Mouse (Mus musculus): Measurements from ENCODE around the gene Usp3. TPM values are rescaled to one million over a fixed set of nuclear protein-coding genes. Genes with fewer than 3 reads are reported as not detected.

Gene Usp3
- polyA plus RNA-seq, 1 experiment from 2014 or later, result 75.5 TPM

DNA sequence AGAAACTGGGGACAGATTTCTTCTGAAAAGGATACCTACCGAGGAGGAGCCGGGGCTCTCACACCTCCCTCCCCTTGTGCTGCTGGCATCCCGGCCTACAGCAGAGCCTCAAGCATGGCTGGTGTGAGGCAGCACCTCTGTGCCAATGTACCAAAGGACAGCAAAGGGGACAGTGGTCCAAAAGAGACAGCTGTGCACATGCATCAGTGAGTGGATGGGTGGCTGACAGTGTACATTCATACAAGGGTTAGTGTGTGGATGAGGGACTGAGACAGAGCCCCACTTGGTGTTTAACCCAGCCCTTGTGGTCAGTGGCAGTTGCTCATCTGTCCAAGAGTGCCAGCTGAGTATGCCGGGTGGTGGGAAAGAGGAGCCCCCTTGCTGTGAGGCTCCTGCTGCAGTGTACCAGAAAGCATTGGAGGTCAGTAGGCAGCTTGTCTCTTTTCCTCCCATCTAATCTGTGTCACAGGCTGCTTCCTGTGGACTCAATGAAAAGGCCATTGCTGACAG is 84.0 kb downstream of the Usp3 start:
- WGBS, result 83% methylated on average over 4 of the region's 4 CpGs
- H3K4me1 ChIP-seq (ENCODE audit: control insufficient read depth, insufficient read depth, low read length), result peaks cover 24% of the 10 kb centered on the region
- no peak overlapping the region for H3K4me3 ChIP-seq (ENCODE audit: low read length)
- no peak for ATAC-seq
- H3K4me2 ChIP-seq (ENCODE audit: low read depth, low read length), result no peak overlapping the region
- no peaks in the 10 kb centered on the region for H3K27me3 ChIP-seq (replicated peaks; ENCODE audit: control insufficient read depth, insufficient read depth, low read length)
- H3K27ac ChIP-seq (ENCODE audit: low read length), result no peak overlapping the region
- H3K9ac ChIP-seq (ENCODE audit: low read depth, low read length), result no peak overlapping the region
- H3K36me3 ChIP-seq (ENCODE audit: control insufficient read depth, insufficient read depth, low read length), result peaks cover 8% of the 10 kb centered on the region; the same call in 1 of the 2 replicates
- no peaks in the 10 kb centered on the region for H3K9me3 ChIP-seq (ENCODE audit: control insufficient read depth, low read length)

GRCm38 (mm10) chr9:66507684-66508083 is 85.3 kb downstream of the Usp3 start:
- Histone ChIP-seq H3K27ac (ENCODE audit: low read length) (no peak overlapping the region), H3K9me3 (ENCODE audit: control insufficient read depth, low read length) (no peaks in the 10 kb centered on the region), H3K36me3 (ENCODE audit: control insufficient read depth, insufficient read depth, low read length) (peaks cover 8% of the 10 kb centered on the region; the same call in 1 of the 2 replicates), H3K9ac (ENCODE audit: low read depth, low read length) (no peak overlapping the region), H3K27me3 (replicated peaks; ENCODE audit: control insufficient read depth, insufficient read depth, low read length) (no peaks in the 10 kb centered on the region), H3K4me3 (ENCODE audit: low read length) (no peak overlapping the region), H3K4me2 (ENCODE audit: low read depth, low read length) (no peak overlapping the region), H3K4me1 (ENCODE audit: control insufficient read depth, insufficient read depth, low read length) (peaks cover 13% of the 10 kb centered on the region)
- WGBS, result 87% methylated on average over 3 of the region's 3 CpGs
- ATAC-seq, result no peak

GRCm38 (mm10) chr9:66506424-66506823 is 86.5 kb downstream of the Usp3 start:
- no peaks in the 10 kb centered on the region for H3K27me3 ChIP-seq (replicated peaks; ENCODE audit: control insufficient read depth, insufficient read depth, low read length)

DNA sequence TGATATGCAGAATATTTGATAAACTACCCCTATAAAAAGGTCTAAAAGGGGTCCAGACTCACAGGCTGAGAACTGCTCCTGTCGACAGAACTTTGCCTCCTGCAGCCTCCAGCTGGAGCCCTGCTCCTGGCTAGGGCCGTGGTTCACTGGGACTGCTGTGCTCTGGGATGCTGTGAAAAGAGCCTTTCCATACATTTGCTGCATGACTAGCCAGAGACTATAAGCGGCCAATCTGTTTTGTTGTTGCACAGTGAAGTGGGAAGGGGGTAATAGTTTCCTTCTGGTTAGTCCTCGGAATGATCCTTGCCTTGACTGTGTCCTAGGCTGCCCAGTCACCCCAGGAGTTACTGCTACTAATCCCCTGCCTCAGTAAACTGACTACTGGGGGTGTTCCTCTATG is 86.9 kb downstream of the Usp3 start:
- H3K36me3 ChIP-seq (ENCODE audit: control insufficient read depth, insufficient read depth, low read length), result peaks cover 8% of the 10 kb centered on the region

More at GRCm38 (mm10) chr9:66506424-66506823, 86.5 kb downstream of the Usp3 start:
- H3K4me1 ChIP-seq (ENCODE audit: control insufficient read depth, insufficient read depth, low read length), result peaks cover 10% of the 10 kb centered on the region
- peaks cover 8% of the 10 kb centered on the region; the same call in 1 of the 2 replicates for H3K36me3 ChIP-seq (ENCODE audit: control insufficient read depth, insufficient read depth, low read length)
- no peaks in the 10 kb centered on the region for H3K9me3 ChIP-seq (ENCODE audit: control insufficient read depth, low read length)
- no peak overlapping the region for H3K27ac ChIP-seq (ENCODE audit: low read length)
- H3K4me2 ChIP-seq (ENCODE audit: low read depth, low read length), result no peak overlapping the region
- no peak for ATAC-seq
- H3K9ac ChIP-seq (ENCODE audit: low read depth, low read length), result no peak overlapping the region
- H3K4me3 ChIP-seq (ENCODE audit: low read length), result no peak overlapping the region

DNA sequence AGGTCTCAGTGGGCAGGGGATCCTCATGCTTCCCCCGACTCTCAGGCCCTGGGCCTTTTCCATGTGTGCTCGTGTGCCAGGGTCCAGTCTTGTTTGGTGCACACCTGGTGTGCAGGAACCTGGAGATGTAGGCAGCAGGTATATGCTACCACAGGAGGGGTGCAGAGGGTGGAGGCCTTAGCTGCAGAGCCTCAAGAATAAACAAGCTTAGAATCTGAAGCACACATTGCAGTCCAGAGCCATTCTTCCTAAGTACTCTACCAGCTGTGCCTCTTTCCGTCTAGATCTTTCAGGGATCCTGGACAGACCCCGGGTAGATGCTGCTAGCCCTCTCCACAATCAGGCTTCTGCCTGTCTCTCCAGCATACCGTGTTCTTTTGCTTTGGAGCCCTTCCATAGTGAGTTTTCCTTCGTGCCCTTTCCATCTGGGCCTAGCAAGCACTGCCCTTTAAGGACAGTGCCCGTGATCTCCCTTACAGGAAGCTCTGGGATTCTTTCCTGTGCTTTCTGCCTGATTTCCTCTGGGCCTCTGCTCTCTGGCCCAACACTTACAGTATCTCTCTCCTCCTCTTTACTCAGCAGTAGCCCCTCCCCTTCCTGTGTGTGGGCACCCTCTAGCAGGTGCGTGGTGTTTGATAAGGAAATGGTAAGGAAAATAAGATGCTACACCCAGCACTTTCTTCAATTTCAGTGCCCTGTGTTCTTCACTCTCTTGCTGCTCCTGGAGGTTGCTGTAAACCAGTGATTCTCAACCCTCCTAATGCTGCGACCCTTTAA is 87.6 kb downstream of the Usp3 start:
- Histone ChIP-seq H3K9ac (ENCODE audit: low read depth, low read length) (no peak overlapping the region), H3K36me3 (ENCODE audit: control insufficient read depth, insufficient read depth, low read length) (peaks cover 8% of the 10 kb centered on the region), H3K27ac (ENCODE audit: low read length) (no peak overlapping the region), H3K27me3 (replicated peaks; ENCODE audit: control insufficient read depth, insufficient read depth, low read length) (no peaks in the 10 kb centered on the region), H3K4me3 (ENCODE audit: low read length) (no peak overlapping the region), H3K9me3 (ENCODE audit: control insufficient read depth, low read length) (no peaks in the 10 kb centered on the region), H3K4me1 (ENCODE audit: control insufficient read depth, insufficient read depth, low read length) (peaks cover 2% of the 10 kb centered on the region; the same call in 1 of the 2 replicates), H3K4me2 (ENCODE audit: low read depth, low read length) (no peak overlapping the region)
- ATAC-seq, result peak; percentile 80
- 68% methylated on average over 9 of the region's 9 CpGs for WGBS

More for the DNA sequence above, 86.9 kb downstream of the Usp3 start:
- Histone ChIP-seq H3K9me3 (ENCODE audit: control insufficient read depth, low read length) (no peaks in the 10 kb centered on the region), H3K9ac (ENCODE audit: low read depth, low read length) (no peak overlapping the region), H3K4me3 (ENCODE audit: low read length) (no peak overlapping the region), H3K4me1 (ENCODE audit: control insufficient read depth, insufficient read depth, low read length) (peaks cover 9% of the 10 kb centered on the region), H3K4me2 (ENCODE audit: low read depth, low read length) (no peak overlapping the region), H3K27ac (ENCODE audit: low read length) (no peak overlapping the region), H3K27me3 (replicated peaks; ENCODE audit: control insufficient read depth, insufficient read depth, low read length) (no peaks in the 10 kb centered on the region)
- no peak for ATAC-seq
- WGBS, result 79% methylated on average over 4 of the region's 4 CpGs

DNA sequence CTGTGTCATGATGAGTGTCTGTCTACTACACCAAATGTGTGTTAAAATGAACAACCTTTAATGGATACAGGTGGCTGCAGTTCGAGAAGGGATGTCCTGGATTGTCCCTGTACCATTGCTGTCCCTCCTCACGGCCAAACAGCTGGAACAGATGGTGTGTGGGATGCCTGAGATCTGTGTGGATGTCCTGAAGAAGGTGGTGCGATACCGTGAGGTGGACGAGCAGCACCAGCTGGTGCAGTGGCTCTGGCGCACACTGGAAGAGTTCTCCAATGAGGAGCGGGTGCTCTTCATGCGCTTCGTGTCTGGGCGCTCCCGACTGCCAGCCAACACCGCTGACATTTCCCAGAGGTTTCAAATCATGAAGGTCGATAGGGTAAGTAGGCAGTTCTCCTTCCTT is 88.4 kb downstream of the Usp3 start:
- peaks cover 5% of the 10 kb centered on the region for H3K36me3 ChIP-seq (ENCODE audit: control insufficient read depth, insufficient read depth, low read length)
- 88% methylated on average over 13 of the region's 13 CpGs for WGBS
- H3K27ac ChIP-seq (ENCODE audit: low read length), result no peak overlapping the region

DNA sequence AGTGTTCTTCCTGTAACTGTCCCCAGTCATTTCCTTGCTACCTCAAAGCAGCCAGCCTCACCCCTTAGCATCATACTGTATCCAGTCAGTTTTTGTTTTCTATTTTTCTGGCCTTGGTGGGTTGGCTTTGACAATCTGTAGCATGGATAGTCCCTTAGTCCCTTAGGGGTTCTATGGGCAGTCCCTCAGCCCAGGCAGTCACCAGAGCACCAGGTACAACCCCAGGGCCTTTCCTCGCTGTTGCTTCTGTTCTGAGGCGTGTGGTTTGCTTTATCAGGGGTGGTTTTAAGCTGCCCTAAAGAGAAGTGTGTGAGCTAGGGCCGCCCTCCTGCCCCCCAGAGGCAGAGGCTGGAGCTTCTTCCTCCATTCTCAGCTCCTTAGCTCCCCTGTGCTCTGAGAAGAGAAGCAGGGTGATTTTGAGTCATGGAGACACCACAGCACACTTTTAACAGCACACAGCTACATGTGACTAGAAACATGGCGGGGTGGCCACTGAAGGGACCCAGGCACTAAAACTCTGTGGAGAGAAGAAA is 89.0 kb downstream of the Usp3 start:
- Histone ChIP-seq H3K27me3 (replicated peaks; ENCODE audit: control insufficient read depth, insufficient read depth, low read length) (no peaks in the 10 kb centered on the region), H3K4me3 (ENCODE audit: low read length) (no peak overlapping the region), H3K36me3 (ENCODE audit: control insufficient read depth, insufficient read depth, low read length) (peaks cover 4% of the 10 kb centered on the region), H3K9ac (ENCODE audit: low read depth, low read length) (no peak overlapping the region), H3K9me3 (ENCODE audit: control insufficient read depth, low read length) (no peaks in the 10 kb centered on the region), H3K4me1 (ENCODE audit: control insufficient read depth, insufficient read depth, low read length) (no peaks in the 10 kb centered on the region), H3K27ac (ENCODE audit: low read length) (no peak overlapping the region), H3K4me2 (ENCODE audit: low read depth, low read length) (no peak overlapping the region)
- peak; percentile 43; the same call in 1 of the 2 replicates for ATAC-seq
- WGBS, result 81% methylated on average over 4 of the region's 4 CpGs

More for the DNA sequence above, 88.4 kb downstream of the Usp3 start:
- no peaks in the 10 kb centered on the region for H3K9me3 ChIP-seq (ENCODE audit: control insufficient read depth, low read length)
- no peak for ATAC-seq
- H3K4me2 ChIP-seq (ENCODE audit: low read depth, low read length), result no peak overlapping the region
- no peak overlapping the region for H3K9ac ChIP-seq (ENCODE audit: low read depth, low read length)
- H3K4me1 ChIP-seq (ENCODE audit: control insufficient read depth, insufficient read depth, low read length), result no peaks in the 10 kb centered on the region
- H3K27me3 ChIP-seq (replicated peaks; ENCODE audit: control insufficient read depth, insufficient read depth, low read length), result no peaks in the 10 kb centered on the region
- no peak overlapping the region for H3K4me3 ChIP-seq (ENCODE audit: low read length)

DNA sequence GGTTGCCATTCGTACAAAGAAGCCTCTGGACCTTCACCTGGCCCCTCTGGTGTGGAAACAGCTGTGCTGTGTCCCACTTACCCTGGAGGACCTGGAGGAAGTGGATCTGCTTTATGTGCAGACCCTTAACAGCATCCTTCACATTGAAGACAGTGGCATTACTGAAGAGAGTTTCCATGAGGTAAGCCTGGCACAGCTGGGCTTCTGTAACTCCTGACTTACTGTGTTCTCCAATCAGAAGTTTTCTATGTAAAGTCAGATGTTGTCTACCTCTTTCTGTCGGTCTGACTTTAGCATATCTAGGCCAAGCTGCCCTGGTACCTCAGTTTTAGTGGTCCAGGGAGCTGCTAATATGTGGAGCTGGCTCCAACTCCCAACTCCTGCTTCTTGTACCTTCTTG is 91.7 kb downstream of the Usp3 start:
- WGBS, result 71% methylated on average over 2 of the region's 2 CpGs
- no peak overlapping the region for H3K4me2 ChIP-seq (ENCODE audit: low read depth, low read length)
- H3K27me3 ChIP-seq (replicated peaks; ENCODE audit: control insufficient read depth, insufficient read depth, low read length), result no peaks in the 10 kb centered on the region
- H3K36me3 ChIP-seq (ENCODE audit: control insufficient read depth, insufficient read depth, low read length), result peaks cover 4% of the 10 kb centered on the region
- H3K9me3 ChIP-seq (ENCODE audit: control insufficient read depth, low read length), result no peaks in the 10 kb centered on the region
- no peak for ATAC-seq
- no peak overlapping the region for H3K4me3 ChIP-seq (ENCODE audit: low read length)
- H3K4me1 ChIP-seq (ENCODE audit: control insufficient read depth, insufficient read depth, low read length), result no peaks in the 10 kb centered on the region
- no peak overlapping the region for H3K27ac ChIP-seq (ENCODE audit: low read length)
- no peak overlapping the region for H3K9ac ChIP-seq (ENCODE audit: low read depth, low read length)

DNA sequence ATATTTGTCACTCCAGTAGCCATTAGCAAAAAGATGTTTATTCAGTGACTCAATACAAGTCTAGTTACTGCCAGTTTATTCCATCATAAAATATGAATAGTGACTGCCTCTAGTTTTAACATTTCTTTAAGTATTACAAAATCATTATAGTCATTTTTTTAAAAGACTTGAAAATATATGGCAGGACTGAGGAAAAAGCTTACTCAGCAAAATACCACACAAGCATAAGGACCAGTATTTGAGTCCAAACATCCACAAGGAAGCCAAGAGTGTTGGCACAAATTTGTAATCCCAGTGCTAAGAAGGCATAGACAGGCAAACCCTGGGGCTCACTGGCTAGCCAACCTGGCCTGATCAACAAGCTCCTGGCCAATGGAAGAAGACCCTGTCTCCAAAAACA is 99.0 kb downstream of the Usp3 start:
- Histone ChIP-seq H3K36me3 (ENCODE audit: control insufficient read depth, insufficient read depth, low read length) (peaks cover 10% of the 10 kb centered on the region), H3K9me3 (ENCODE audit: control insufficient read depth, low read length) (no peaks in the 10 kb centered on the region), H3K9ac (ENCODE audit: low read depth, low read length) (no peak overlapping the region), H3K27ac (ENCODE audit: low read length) (no peak overlapping the region), H3K4me3 (ENCODE audit: low read length) (no peak overlapping the region), H3K4me2 (ENCODE audit: low read depth, low read length) (no peak overlapping the region), H3K4me1 (ENCODE audit: control insufficient read depth, insufficient read depth, low read length) (no peaks in the 10 kb centered on the region), H3K27me3 (replicated peaks; ENCODE audit: control insufficient read depth, insufficient read depth, low read length) (no peaks in the 10 kb centered on the region)
- ATAC-seq, result no peak

All from intestine, embryonic 16.5 days (tissue).